Mouse (Mus musculus) c-Kit-positive CD71-positive TER-119-negative erythroid progenitor cells, embryonic 14.5 days (primary cell): ENCODE results near the gene Stambpl1.

Experiments
- DNase-seq: peaks from one replicate; pipeline ENCODE4 v3.0.0-alpha.2; 2013; ENCODE audit warnings: low read depth

Stambpl1 gene

GRCm38 (mm10) chr19:34284383-34284782, 92.4 kb downstream of the Stambpl1 start:
- DNase-seq, result no peak

GRCm38 (mm10) chr19:34284826-34285225, 92.8 kb downstream of the Stambpl1 start:
- no peak for DNase-seq

- DNase-seq, result no peak
Observed at GRCm38 (mm10) chr19:34287221-34287620, 95.2 kb downstream of the Stambpl1 start.

GRCm38 (mm10) chr19:34287656-34288415, 95.8 kb downstream of the Stambpl1 start:
- DNase-seq, result no peak

- no peak for DNase-seq
Observed at GRCm38 (mm10) chr19:34288696-34289095, 96.7 kb downstream of the Stambpl1 start.
